ENCODE assay signal across 9 mouse cellular contexts in genomic region chr11:71751174-71751611, GRCm38 (mm10). TPM values are rescaled to one million over a fixed set of nuclear protein-coding genes. Genes with fewer than 3 reads are reported as not detected.
A peak's percentile ranks its signal among the peaks of the same experiment; 100 is the strongest.
DNase-seq lines count a peak whose midpoint lies in the region; ATAC-seq lines count a peak whose summit lies in the region.
"Had no signal": no experiment of that assay in that cellular context is flagged by ENCODE, and none has a peak within 500 bp of the region (broad histone marks: within the 10 kb centered on the region; RNA-seq: fewer than 3 reads in every experiment).

No protein-coding gene starts in this region.

- no peaks in the 10 kb centered on the region for H3K9me3 ChIP-seq in forebrain, embryonic 11.5 days (ENCODE audit: control insufficient read depth, low read length)
- no peaks in the 10 kb centered on the region for H3K9me3 ChIP-seq in midbrain, embryonic 13.5 days

- H3K9ac ChIP-seq in forebrain, embryonic 11.5 days (ENCODE audit: low read length) = peak overlapping the region; percentile 86
- H3K9ac ChIP-seq in midbrain, embryonic 13.5 days (replicated peaks) = peak overlapping the region; percentile 92

- 0 out of 2 replicates have a peak overlapping the region, but pooled peaks have one; percentile 53 for H3K27ac ChIP-seq in forebrain, embryonic 11.5 days (ENCODE audit: low read depth, low read length)
- H3K27ac ChIP-seq in midbrain, embryonic 13.5 days = peak overlapping the region; percentile 80

- no peaks in the 10 kb centered on the region for H3K36me3 ChIP-seq in forebrain, embryonic 11.5 days (ENCODE audit: control insufficient read depth, insufficient read depth, low read length)
- H3K36me3 ChIP-seq in midbrain, embryonic 13.5 days = no peaks in the 10 kb centered on the region

- intact Hi-C loops in gastrocnemius, postnatal 14 days (cut with DNase I; ENCODE audit: low total_unique reads) = no loop called here

- peak overlapping the region; percentile 94 for H3K4me2 ChIP-seq in forebrain, embryonic 11.5 days (ENCODE audit: low read depth, low read length, severe bottlenecking)
- H3K4me2 ChIP-seq in midbrain, embryonic 13.5 days (replicated peaks) = peak overlapping the region; percentile 78

- peak; percentile 29 for DNase-seq in gastrocnemius, postnatal 14 days
- DNase-seq in gastrocnemius, postnatal 4 days (ENCODE audit: low spot score in 2 of 2) = no peak
- DNase-seq in R1 (ENCODE audit: low read depth, low spot score) = peak; percentile 46
- peak; percentile 73 for DNase-seq in forebrain, embryonic 11.5 days (ENCODE audit: low spot score)
- peak; percentile 35 to 54 for DNase-seq in kidney, postnatal 4 days
- no peak for DNase-seq in MN1 (ENCODE audit: low spot score)

- WGBS in forebrain, embryonic 11.5 days = under 1% methylated on average over 41 of the region's 41 CpGs
- WGBS in midbrain, embryonic 13.5 days = under 1% methylated on average over 40 of the region's 41 CpGs

- H3K27me3 ChIP-seq in forebrain, embryonic 11.5 days (ENCODE audit: control insufficient read depth, insufficient read depth, low read length) = no peaks in the 10 kb centered on the region
- H3K27me3 ChIP-seq in midbrain, embryonic 13.5 days = no peaks in the 10 kb centered on the region

- ATAC-seq in forebrain, embryonic 11.5 days (replicated peaks; ENCODE audit: low FRiP score) = peak; percentile 40
- peak; percentile 57 for ATAC-seq in midbrain, embryonic 13.5 days
- no peak for ATAC-seq in monocyte, adult 5-6 weeks (replicated peaks; ENCODE audit: insufficient number of reproducible peaks, low FRiP score, low TSS enrichment, poor library complexity, severe bottlenecking)

- peak overlapping the region; percentile 88 for H3K4me3 ChIP-seq in forebrain, embryonic 11.5 days (ENCODE audit: low read depth, low read length)
- peak overlapping the region; percentile 88 for H3K4me3 ChIP-seq in midbrain, embryonic 13.5 days (replicated peaks)

- H3K4me1 ChIP-seq in forebrain, embryonic 11.5 days (replicated peaks; ENCODE audit: control insufficient read depth, insufficient read depth, low read length) = peaks cover 21% of the 10 kb centered on the region
- H3K4me1 ChIP-seq in midbrain, embryonic 13.5 days (replicated peaks) = peaks cover 59% of the 10 kb centered on the region

RNA-seq across cellular contexts. Expression of gene Wscd1, which starts 1.5 kb away (rescaled TPM):
- total RNA-seq in gastrocnemius, postnatal 14 days (2021) = 1 to 10 TPM; 5.4 to 5.5 TPM
- total RNA-seq in gastrocnemius, postnatal 4 days (2021) = 10 to 100 TPM; 13.7 to 13.9 TPM
- polyA plus RNA-seq in forebrain, embryonic 11.5 days (2014; fragmentation: Nextera tagmentation; extraction: Ambion mirVana) = 48.7 and 60.9 TPM in 2 replicates
- 79.2 and 82.5 TPM in 2 replicates for polyA plus RNA-seq in midbrain, embryonic 13.5 days (2015; fragmentation: Nextera tagmentation; extraction: Ambion mirVana)
- not detected in 3 replicates for total RNA-seq in monocyte, adult 5-6 weeks (2017)
- total RNA-seq: MEL had no signal

Comparison
In these comparisons a context has a peak if more than half of its experiments do, and no peak if none do; other contexts are left out.
1. DNase-seq: peak in gastrocnemius, postnatal 14 days (single experiment), R1 (single experiment), forebrain, embryonic 11.5 days (single experiment) and kidney, postnatal 4 days (2 of 2); none in gastrocnemius, postnatal 4 days (0 of 2) and MN1 (single experiment).